Mouse (Mus musculus) neural tube, embryonic 14.5 days (tissue): ENCODE measurements around the gene Car15. TPM values are rescaled to one million over a fixed set of nuclear protein-coding genes. Genes with fewer than 3 reads are reported as not detected.

Experiments
- ATAC-seq: fragments of 200-750 bp; cut with Nextera tagmentation; 2 replicates; pipeline ENCODE4 v1.8.0; 2017; ENCODE audit warnings: low read depth, mild to moderate bottlenecking, moderate TSS enrichment, moderate library complexity
- H3K27ac ChIP-seq: fragments of 300-500 bp; sonication (generic); 2 replicates; pipeline ENCODE4 v1.5.1; 2014; ENCODE audit warnings: low read depth, mild to moderate bottlenecking, control low read depth, low read length, moderate library complexity, mixed read lengths
- H3K27me3 ChIP-seq: fragments of 300-500 bp; sonication (generic); 2 replicates; pipeline ENCODE4 v1.6.1; 2014; ENCODE audit warnings: low read length; ENCODE audit not compliant: control insufficient read depth, insufficient read depth
- H3K36me3 ChIP-seq: fragments of 300-500 bp; sonication (generic); 2 replicates; pipeline ENCODE4 v1.6.1; 2014; ENCODE audit warnings: low read length, mixed read lengths; ENCODE audit not compliant: control insufficient read depth, insufficient read depth
- H3K4me1 ChIP-seq: fragments of 300-500 bp; sonication (generic); 2 replicates; pipeline ENCODE4 v1.6.1; 2014; ENCODE audit warnings: low read length; ENCODE audit not compliant: control insufficient read depth, insufficient read depth
- H3K4me2 ChIP-seq: fragments of 300-500 bp; sonication (generic); 2 replicates; pipeline ENCODE4 v1.6.1; 2014; ENCODE audit warnings: mild to moderate bottlenecking, low read depth, low read length, control low read depth
- H3K4me3 ChIP-seq: fragments of 300-500 bp; sonication (generic); 2 replicates; pipeline ENCODE4 v1.5.1; 2014; ENCODE audit warnings: low read depth, low read length, control low read depth, mixed read lengths
- H3K9ac ChIP-seq: fragments of 300-500 bp; sonication (generic); replicated peaks from 2 replicates; pipeline ENCODE4 v1.6.1; 2014; ENCODE audit warnings: low read depth, mild to moderate bottlenecking, control low read depth, low read length, mixed read lengths
- H3K9me3 ChIP-seq: fragments of 300-500 bp; sonication (generic); 2 replicates; pipeline ENCODE4 v1.6.1; 2016; ENCODE audit warnings: low read length; ENCODE audit not compliant: control insufficient read depth
- WGBS: fragments of 180-500 bp; shearing (Covaris S2); extraction: QIAGEN DNeasy Blood & Tissue Kit; methylation state at CpG from one replicate; pipeline ENCODE4 v1.1.7; 2014; 5-methylcytosine and 5-hydroxymethylcytosine counted together
- polyA plus RNA-seq: library from polyadenylated mRNA; unstranded; fragments of >200 nt; fragmentation: Nextera tagmentation; extraction: Ambion mirVana; gene quantifications from 2 replicates; pipeline ENCODE4 v1.2.1, GENCODE M21; 2014

Gene Car15
- polyA plus RNA-seq, 1 experiment from 2014 or later = 3.9 TPM

DNA sequence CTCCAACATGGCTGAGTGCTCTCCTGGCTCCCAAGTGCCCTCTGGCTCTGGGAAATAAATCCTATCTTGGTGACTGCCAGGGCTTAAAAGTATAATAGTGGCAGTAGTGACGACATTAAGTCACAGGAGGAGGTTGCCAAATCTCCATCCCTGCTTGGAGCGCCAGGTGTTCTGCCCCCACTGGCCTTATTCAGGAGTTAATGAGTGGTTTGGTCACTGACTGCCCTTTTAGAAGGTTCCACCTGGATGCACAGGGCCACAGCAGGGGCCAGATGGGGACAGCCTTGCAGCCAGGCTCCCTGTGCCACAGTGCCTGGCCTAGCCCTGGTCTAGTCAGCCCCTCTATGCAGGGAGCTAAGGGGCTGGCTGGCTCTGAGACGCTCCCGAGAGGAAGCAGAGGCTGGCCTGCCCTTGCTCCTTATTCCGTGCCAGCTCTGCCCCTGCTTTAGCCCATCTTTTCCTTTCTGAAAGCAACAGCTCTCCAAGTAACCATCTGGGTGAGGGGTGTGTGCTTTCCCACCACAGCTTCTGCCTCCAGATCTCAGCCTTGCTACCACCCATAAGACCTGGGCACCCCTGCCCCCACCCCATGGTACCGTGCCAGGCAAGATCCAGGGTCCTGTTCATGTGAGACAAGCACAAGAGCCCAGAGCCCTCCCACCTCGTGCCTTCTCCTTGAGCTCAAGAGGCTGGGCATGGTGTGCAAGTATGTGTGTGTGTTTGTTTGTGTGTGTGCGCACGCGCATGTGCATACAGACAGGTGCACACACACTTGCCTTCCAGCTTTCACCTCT lies 7.6 kb downstream of the Car15 start:
- no peak overlapping the region for H3K4me2 ChIP-seq
- no peak overlapping the region for H3K4me3 ChIP-seq
- H3K36me3 ChIP-seq = no peaks in the 10 kb centered on the region
- no peaks in the 10 kb centered on the region for H3K9me3 ChIP-seq
- H3K27me3 ChIP-seq = peaks cover 15% of the 10 kb centered on the region
- H3K9ac ChIP-seq = no peak overlapping the region
- WGBS = 69% methylated on average over 10 of the region's 10 CpGs
- no peak overlapping the region for H3K27ac ChIP-seq
- H3K4me1 ChIP-seq = peaks cover 7% of the 10 kb centered on the region; the same call in 1 of the 2 replicates
- no peak for ATAC-seq

GRCm38 (mm10) chr16:17828867-17829266 lies 9.3 kb downstream of the Car15 start:
- WGBS = 71% methylated on average over 3 of the region's 3 CpGs
- no peak overlapping the region for H3K4me3 ChIP-seq
- H3K4me2 ChIP-seq = no peak overlapping the region
- peaks cover 7% of the 10 kb centered on the region; the same call in 1 of the 2 replicates for H3K4me1 ChIP-seq
- no peak for ATAC-seq
- H3K9ac ChIP-seq = no peak overlapping the region
- no peak overlapping the region for H3K27ac ChIP-seq
- no peaks in the 10 kb centered on the region for H3K36me3 ChIP-seq
- peaks cover 11% of the 10 kb centered on the region for H3K27me3 ChIP-seq
- H3K9me3 ChIP-seq = no peaks in the 10 kb centered on the region

DNA sequence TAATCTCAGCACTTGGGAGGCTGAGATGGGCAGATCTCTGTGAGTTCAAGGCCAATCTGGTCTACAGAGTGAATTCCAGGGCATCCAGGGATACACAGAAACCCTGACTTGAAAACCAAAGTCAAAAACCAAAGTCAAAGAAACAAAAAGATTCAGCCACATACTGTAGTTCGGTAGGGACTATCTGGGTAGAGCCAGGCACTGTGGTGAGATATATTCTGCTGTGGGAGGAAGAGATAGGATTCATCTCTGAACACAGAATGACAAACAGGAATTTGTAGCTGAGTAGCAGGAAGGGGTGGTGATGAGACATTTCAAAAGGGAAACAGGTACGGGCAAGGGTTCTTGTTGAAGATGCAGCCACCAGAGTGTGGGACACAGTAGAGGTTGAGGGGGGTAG lies 9.9 kb downstream of the Car15 start:
- peaks cover 11% of the 10 kb centered on the region for H3K27me3 ChIP-seq
- peaks cover 6% of the 10 kb centered on the region; the same call in 1 of the 2 replicates for H3K4me1 ChIP-seq
- no peak for ATAC-seq
- H3K4me2 ChIP-seq = no peak overlapping the region
- 87% methylated on average over 2 of the region's 2 CpGs for WGBS
- H3K9ac ChIP-seq = no peak overlapping the region
- no peaks in the 10 kb centered on the region for H3K36me3 ChIP-seq
- no peak overlapping the region for H3K4me3 ChIP-seq
- no peak overlapping the region for H3K27ac ChIP-seq
- H3K9me3 ChIP-seq = no peaks in the 10 kb centered on the region

GRCm38 (mm10) chr16:17826500-17826899 lies 11.7 kb downstream of the Car15 start:
- ATAC-seq = no peak
- 89% methylated on average over 2 of the region's 2 CpGs for WGBS
- Histone ChIP-seq H3K4me2 (no peak overlapping the region), H3K4me1 (no peaks in the 10 kb centered on the region), H3K36me3 (no peaks in the 10 kb centered on the region), H3K27ac (no peak overlapping the region), H3K9ac (no peak overlapping the region), H3K9me3 (no peaks in the 10 kb centered on the region), H3K27me3 (peaks cover 2% of the 10 kb centered on the region; the same call in 1 of the 2 replicates), H3K4me3 (no peak overlapping the region)

DNA sequence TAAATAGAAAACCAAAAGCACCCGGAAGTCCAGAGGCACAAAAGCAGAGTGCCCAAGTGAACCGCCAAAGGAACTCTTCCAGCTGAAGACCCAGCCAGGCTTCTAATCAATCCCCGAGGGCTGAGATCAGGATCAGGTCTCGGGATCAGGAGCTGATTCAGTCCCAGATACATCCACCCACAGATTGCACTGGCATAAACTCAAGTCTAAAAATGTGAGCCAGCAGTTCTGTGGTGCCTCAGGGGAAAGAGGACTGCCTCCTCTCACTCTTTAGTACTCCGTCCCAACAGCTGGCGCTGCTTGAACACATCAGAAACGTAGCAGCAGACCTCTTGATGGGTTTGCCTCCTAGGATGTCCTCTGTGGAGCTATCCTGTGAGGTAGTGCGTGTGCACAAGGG lies 21.6 kb downstream of the Car15 start:
- WGBS = 75% methylated on average over 8 of the region's 8 CpGs
- peaks cover 4% of the 10 kb centered on the region; the same call in 1 of the 2 replicates for H3K27me3 ChIP-seq

DNA sequence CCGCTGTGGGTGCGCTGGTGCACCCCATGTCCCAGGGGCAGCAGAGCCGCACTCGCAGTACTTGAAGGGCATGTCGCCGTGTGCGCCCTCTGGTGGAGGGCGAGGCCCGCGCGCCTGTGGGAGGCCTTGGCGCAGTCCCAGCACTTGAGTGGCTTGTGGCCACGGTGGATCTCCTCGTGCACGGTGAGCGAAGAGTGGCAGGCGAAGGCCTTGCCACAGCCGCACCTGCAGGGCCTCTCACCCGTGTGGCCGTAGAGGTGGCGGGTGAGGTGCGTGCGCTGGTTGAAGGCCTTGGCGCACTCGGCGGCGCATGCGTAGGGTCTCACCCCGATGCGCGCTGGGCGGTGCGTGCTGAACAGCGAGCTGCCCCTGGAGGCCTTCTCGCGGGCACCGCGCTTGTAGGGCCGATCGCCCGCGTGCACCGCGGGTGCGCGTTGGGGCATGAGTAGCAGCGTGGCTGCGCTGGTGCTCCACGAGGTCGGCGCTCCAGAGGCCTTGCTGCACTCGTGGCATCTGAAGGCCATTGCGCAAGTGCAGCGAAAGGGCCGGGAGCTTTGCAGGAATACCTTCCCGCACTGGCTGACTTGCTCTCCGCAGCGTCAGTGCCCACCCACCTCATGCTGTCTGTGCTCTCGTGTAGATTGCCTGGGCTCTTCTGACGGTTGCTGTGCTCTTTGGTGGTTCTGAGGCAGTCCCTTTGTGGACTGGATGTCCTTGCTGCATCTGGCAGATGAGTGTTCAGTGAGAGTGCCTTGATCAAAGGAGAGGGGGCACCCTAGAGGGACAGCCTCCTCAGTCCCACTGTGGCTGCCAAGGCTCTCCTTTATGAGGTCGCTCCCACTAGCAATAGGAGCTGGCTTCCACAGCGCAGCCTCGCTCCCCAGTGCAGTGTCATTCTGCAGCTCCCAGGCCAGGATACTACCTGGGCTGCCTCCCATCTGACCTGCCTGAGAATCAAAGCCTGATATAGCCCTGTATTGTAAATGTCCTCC lies 22.5 kb downstream of the Car15 start:
- peak overlapping the region; percentile 83 for H3K4me2 ChIP-seq
- peak; percentile 88 for ATAC-seq
- peak overlapping the region; percentile 50 for H3K4me3 ChIP-seq
- 1% methylated on average over 63 of the region's 63 CpGs for WGBS
- peaks cover 4% of the 10 kb centered on the region; the same call in 1 of the 2 replicates for H3K27me3 ChIP-seq
- peak overlapping the region; percentile 64 for H3K9ac ChIP-seq
- H3K36me3 ChIP-seq = no peaks in the 10 kb centered on the region
- peak overlapping the region; percentile 56 for H3K27ac ChIP-seq
- H3K9me3 ChIP-seq = no peaks in the 10 kb centered on the region
- no peaks in the 10 kb centered on the region for H3K4me1 ChIP-seq

More for the DNA sequence above, 21.6 kb downstream of the Car15 start:
- Histone ChIP-seq H3K9me3 (no peaks in the 10 kb centered on the region), H3K4me3 (no peak overlapping the region), H3K27ac (no peak overlapping the region), H3K4me1 (no peaks in the 10 kb centered on the region), H3K4me2 (no peak overlapping the region), H3K9ac (no peak overlapping the region), H3K36me3 (no peaks in the 10 kb centered on the region)
- ATAC-seq = no peak

DNA sequence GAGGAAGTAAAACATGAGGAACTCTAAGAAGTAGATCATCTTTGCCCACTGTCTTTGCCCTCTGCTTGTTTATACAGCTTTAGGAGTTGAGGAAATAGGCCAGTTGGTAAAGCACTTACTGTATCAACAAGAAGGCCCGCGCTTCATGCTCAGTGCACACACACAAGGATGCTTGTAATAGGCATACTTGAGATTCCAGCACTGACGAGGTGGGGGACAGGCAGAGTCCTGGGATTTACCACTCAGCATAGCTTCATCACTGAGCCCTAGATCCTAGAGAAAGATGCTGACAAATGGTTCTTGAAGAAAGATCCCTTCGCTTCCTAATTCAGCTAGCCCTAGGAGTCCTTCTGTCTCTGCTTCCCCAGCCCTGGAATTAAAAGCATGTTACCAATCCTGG lies 25.0 kb downstream of the Car15 start:
- no peaks in the 10 kb centered on the region for H3K9me3 ChIP-seq
- no peaks in the 10 kb centered on the region for H3K36me3 ChIP-seq
- H3K27ac ChIP-seq = no peak overlapping the region
- peaks cover 5% of the 10 kb centered on the region; the same call in 1 of the 2 replicates for H3K4me1 ChIP-seq
- H3K9ac ChIP-seq = no peak overlapping the region
- H3K27me3 ChIP-seq = peaks cover 4% of the 10 kb centered on the region; the same call in 1 of the 2 replicates
- WGBS = 53% methylated on average over 4 of the region's 4 CpGs
- H3K4me3 ChIP-seq = no peak overlapping the region
- ATAC-seq = no peak
- H3K4me2 ChIP-seq = no peak overlapping the region

DNA sequence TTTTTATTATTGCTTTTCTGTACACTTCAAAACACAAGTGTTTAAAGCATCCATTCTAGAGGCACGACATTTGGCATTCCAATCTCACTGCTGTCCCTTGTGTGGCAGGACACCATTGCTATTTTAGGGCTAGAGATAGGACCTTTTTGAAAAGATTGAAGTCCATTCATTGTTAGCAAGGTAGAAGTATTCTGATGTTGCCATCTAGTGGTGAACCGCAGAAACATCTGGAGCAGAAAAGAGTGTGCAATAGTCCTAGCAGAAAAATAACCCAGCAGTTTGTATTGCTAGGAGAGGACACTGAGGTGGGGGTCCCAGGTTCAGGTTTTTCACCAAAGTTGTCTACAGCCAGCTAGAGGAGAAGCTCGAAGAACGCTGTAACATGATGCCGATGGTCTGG lies 26.0 kb downstream of the Car15 start:
- H3K4me1 ChIP-seq = peaks cover 9% of the 10 kb centered on the region; the same call in 1 of the 2 replicates
- no peak overlapping the region for H3K9ac ChIP-seq
- H3K27me3 ChIP-seq = peaks cover 4% of the 10 kb centered on the region; the same call in 1 of the 2 replicates
- H3K4me2 ChIP-seq = no peak overlapping the region
- no peak overlapping the region for H3K4me3 ChIP-seq
- no peak for ATAC-seq
- no peak overlapping the region for H3K27ac ChIP-seq
- WGBS = 7% methylated on average over 5 of the region's 5 CpGs
- H3K9me3 ChIP-seq = no peaks in the 10 kb centered on the region
- no peaks in the 10 kb centered on the region for H3K36me3 ChIP-seq
